Mouse (Mus musculus): Measurements from ENCODE around the gene Smad9. TPM values are rescaled to one million over a fixed set of nuclear protein-coding genes. Genes with fewer than 3 reads are reported as not detected.

Smad9 gene
- total and polyA plus RNA-seq, 3 experiments: 0.05 TPM; not detected in 2

GRCm38 (mm10) chr3:54745799-54746198 is 9.6 kb upstream of the Smad9 start:
- H3K4me3 ChIP-seq (ENCODE audit: low read depth, low read length): no peak overlapping the region
- H3K36me3 ChIP-seq (replicated peaks): peaks cover 97% of the 10 kb centered on the region
- ATAC-seq (ENCODE audit: extremely low read depth, insufficient number of reproducible peaks, low FRiP score, poor library complexity, severe bottlenecking) (no peak), DNase-seq (ENCODE audit: low spot score) (no peak)
- no peaks in the 10 kb centered on the region for H3K9me3 ChIP-seq (replicated peaks)
- peaks cover 3% of the 10 kb centered on the region; the same call in 1 of the 2 replicates for H3K4me1 ChIP-seq (ENCODE audit: insufficient read depth, low read depth, low read length)
- no peaks in the 10 kb centered on the region for H3K27me3 ChIP-seq (ENCODE audit: insufficient read depth, low read length)
- no peak for TF ChIP-seq GATA2 (IDR thresholded peaks at IDR 0.05; ENCODE audit: borderline replicate concordance, low read depth, low read length)
- no peak for TF ChIP-seq CTCF (IDR thresholded peaks at IDR 0.05; ENCODE audit: low read depth, low read length)

GRCm38 (mm10) chr3:54753411-54753810 is 2.0 kb upstream of the Smad9 start:
- no peak for TF ChIP-seq TAL1 (conservative IDR thresholded peaks at IDR 0.05; ENCODE audit: low read depth, low read length)
- TF ChIP-seq GATA2 (IDR thresholded peaks at IDR 0.05; ENCODE audit: borderline replicate concordance, low read depth, low read length): no peak
- no peak for TF ChIP-seq GATA1 (IDR thresholded peaks at IDR 0.05; ENCODE audit: borderline replicate concordance, low read length)
- TF ChIP-seq CTCF (IDR thresholded peaks at IDR 0.05; ENCODE audit: low read depth, low read length): no peak
- TF ChIP-seq POLR2AphosphoS5 (IDR thresholded peaks at IDR 0.05; ENCODE audit: insufficient replicate concordance, low read depth, low read length): no peak
- Histone ChIP-seq H3K4me3 (ENCODE audit: low read depth, low read length) (no peak overlapping the region), H3K4me1 (ENCODE audit: insufficient read depth, low read depth, low read length) (no peaks in the 10 kb centered on the region), H3K27me3 (ENCODE audit: insufficient read depth, low read length) (peaks cover 3% of the 10 kb centered on the region; the same call in 1 of the 2 replicates), H3K9me3 (replicated peaks) (peaks cover 10% of the 10 kb centered on the region), H3K36me3 (replicated peaks) (peaks cover 32% of the 10 kb centered on the region)
- ATAC-seq (ENCODE audit: extremely low read depth, insufficient number of reproducible peaks, low FRiP score, poor library complexity, severe bottlenecking): no peak
- DNase-seq (ENCODE audit: low spot score): no peak

GRCm38 (mm10) chr3:54756058-54756457 is 676 bp downstream of the Smad9 start:
- no peak for ATAC-seq (ENCODE audit: extremely low read depth, insufficient number of reproducible peaks, low FRiP score, poor library complexity, severe bottlenecking)

GRCm38 (mm10) chr3:54757446-54757845 is 2.1 kb downstream of the Smad9 start:
- ATAC-seq (ENCODE audit: extremely low read depth, insufficient number of reproducible peaks, low FRiP score, poor library complexity, severe bottlenecking) (no peak), DNase-seq (ENCODE audit: low spot score) (no peak)
- Histone ChIP-seq H3K9me3 (replicated peaks) (peaks cover 8% of the 10 kb centered on the region), H3K4me3 (ENCODE audit: low read depth, low read length) (no peak overlapping the region), H3K36me3 (replicated peaks) (no peaks in the 10 kb centered on the region), H3K4me1 (ENCODE audit: insufficient read depth, low read depth, low read length) (no peaks in the 10 kb centered on the region), H3K27me3 (ENCODE audit: insufficient read depth, low read length) (peaks cover 3% of the 10 kb centered on the region; the same call in 1 of the 2 replicates)
- TF ChIP-seq GATA2 (IDR thresholded peaks at IDR 0.05; ENCODE audit: borderline replicate concordance, low read depth, low read length) (no peak), POLR2AphosphoS5 (IDR thresholded peaks at IDR 0.05; ENCODE audit: insufficient replicate concordance, low read depth, low read length) (no peak)

More at GRCm38 (mm10) chr3:54756058-54756457, 676 bp downstream of the Smad9 start:
- Histone ChIP-seq H3K9me3 (replicated peaks) (peaks cover 8% of the 10 kb centered on the region), H3K27me3 (ENCODE audit: insufficient read depth, low read length) (peaks cover 3% of the 10 kb centered on the region; the same call in 1 of the 2 replicates), H3K4me3 (ENCODE audit: low read depth, low read length) (no peak overlapping the region), H3K36me3 (replicated peaks) (peaks cover 8% of the 10 kb centered on the region), H3K4me1 (ENCODE audit: insufficient read depth, low read depth, low read length) (no peaks in the 10 kb centered on the region)
- TF ChIP-seq TAL1 (conservative IDR thresholded peaks at IDR 0.05; ENCODE audit: low read depth, low read length): no peak
- no peak for TF ChIP-seq POLR2AphosphoS5 (IDR thresholded peaks at IDR 0.05; ENCODE audit: insufficient replicate concordance, low read depth, low read length)
- no peak for TF ChIP-seq CTCF (IDR thresholded peaks at IDR 0.05; ENCODE audit: low read depth, low read length)
- DNase-seq (ENCODE audit: low spot score): no peak

- TF ChIP-seq CTCF (IDR thresholded peaks at IDR 0.05; ENCODE audit: low read depth, low read length): no peak
- TF ChIP-seq POLR2AphosphoS5 (IDR thresholded peaks at IDR 0.05; ENCODE audit: insufficient replicate concordance, low read depth, low read length): no peak
- TF ChIP-seq TAL1 (conservative IDR thresholded peaks at IDR 0.05; ENCODE audit: low read depth, low read length): no peak
- no peak for TF ChIP-seq GATA2 (IDR thresholded peaks at IDR 0.05; ENCODE audit: borderline replicate concordance, low read depth, low read length)
- no peak for TF ChIP-seq GATA1 (IDR thresholded peaks at IDR 0.05; ENCODE audit: borderline replicate concordance, low read length)
- DNase-seq (ENCODE audit: low spot score): no peak
- no peak for ATAC-seq (ENCODE audit: extremely low read depth, insufficient number of reproducible peaks, low FRiP score, poor library complexity, severe bottlenecking)
- H3K36me3 ChIP-seq (replicated peaks): no peaks in the 10 kb centered on the region
- no peaks in the 10 kb centered on the region for H3K4me1 ChIP-seq (ENCODE audit: insufficient read depth, low read depth, low read length)
- H3K9me3 ChIP-seq (replicated peaks): peaks cover 8% of the 10 kb centered on the region
- H3K4me3 ChIP-seq (ENCODE audit: low read depth, low read length): no peak overlapping the region
- peaks cover 4% of the 10 kb centered on the region; the same call in 1 of the 2 replicates for H3K27me3 ChIP-seq (ENCODE audit: insufficient read depth, low read length)
These were observed 3.8 kb downstream of the Smad9 start for GRCm38 (mm10) chr3:54759211-54759610.

- Histone ChIP-seq H3K27me3 (ENCODE audit: insufficient read depth, low read length) (peaks cover 8% of the 10 kb centered on the region; the same call in 1 of the 2 replicates), H3K9me3 (replicated peaks) (peaks cover 3% of the 10 kb centered on the region), H3K36me3 (replicated peaks) (no peaks in the 10 kb centered on the region), H3K4me3 (ENCODE audit: low read depth, low read length) (no peak overlapping the region), H3K4me1 (ENCODE audit: insufficient read depth, low read depth, low read length) (no peaks in the 10 kb centered on the region)
- no peak for DNase-seq (ENCODE audit: low spot score)
- TF ChIP-seq CTCF (IDR thresholded peaks at IDR 0.05; ENCODE audit: low read depth, low read length) (no peak), POLR2AphosphoS5 (IDR thresholded peaks at IDR 0.05; ENCODE audit: insufficient replicate concordance, low read depth, low read length) (no peak), GATA2 (IDR thresholded peaks at IDR 0.05; ENCODE audit: borderline replicate concordance, low read depth, low read length) (no peak), GATA1 (IDR thresholded peaks at IDR 0.05; ENCODE audit: borderline replicate concordance, low read length) (no peak), TAL1 (conservative IDR thresholded peaks at IDR 0.05; ENCODE audit: low read depth, low read length) (no peak)
- no peak for ATAC-seq (ENCODE audit: extremely low read depth, insufficient number of reproducible peaks, low FRiP score, poor library complexity, severe bottlenecking)
These were observed 5.1 kb downstream of the Smad9 start for GRCm38 (mm10) chr3:54760321-54761115.
